ENCODE assay signal across 8 mouse cellular contexts in the genomic region with DNA sequence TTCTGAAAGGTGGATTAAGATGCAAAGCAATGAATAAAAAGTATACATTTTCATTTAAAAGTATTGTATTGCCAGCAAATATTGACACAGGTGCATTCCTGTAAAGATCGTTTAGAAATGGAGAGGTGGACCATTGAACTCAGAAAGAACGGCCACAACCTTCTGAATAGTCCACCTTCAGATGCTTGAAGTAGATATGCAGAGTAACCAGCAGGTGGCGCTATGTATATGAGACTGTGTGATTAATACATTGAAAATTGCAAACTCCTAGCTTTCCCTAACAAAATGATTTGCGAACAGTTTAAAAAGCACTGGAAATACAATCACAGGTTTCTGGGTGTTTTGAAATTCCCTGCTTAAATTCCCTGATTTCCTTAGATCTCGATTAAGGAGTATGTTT.
DNase-seq lines count a peak whose midpoint lies in the region; ATAC-seq lines count a peak whose summit lies in the region.

No protein-coding gene starts in this region.

- H3K9me3 ChIP-seq in liver, embryonic 12.5 days (replicated peaks) = no peaks in the 10 kb centered on the region
- H3K9me3 ChIP-seq in embryonic facial prominence, embryonic 14.5 days (ENCODE audit: control insufficient read depth, low read length) = 0 out of 2 replicates have a peak, but pooled peaks cover 3% of the 10 kb centered on the region
- no peaks in the 10 kb centered on the region for H3K9me3 ChIP-seq in midbrain, embryonic 12.5 days

- H3K36me3 ChIP-seq in liver, embryonic 12.5 days = no peaks in the 10 kb centered on the region
- no peaks in the 10 kb centered on the region for H3K36me3 ChIP-seq in embryonic facial prominence, embryonic 14.5 days (ENCODE audit: control insufficient read depth, insufficient read depth, low read length)
- no peaks in the 10 kb centered on the region for H3K36me3 ChIP-seq in midbrain, embryonic 12.5 days

- no peak overlapping the region for H3K4me2 ChIP-seq in liver, embryonic 12.5 days
- no peak overlapping the region for H3K4me2 ChIP-seq in embryonic facial prominence, embryonic 14.5 days (ENCODE audit: low read depth, low read length)
- H3K4me2 ChIP-seq in midbrain, embryonic 12.5 days (replicated peaks) = no peak overlapping the region

- no peaks in the 10 kb centered on the region for H3K4me1 ChIP-seq in liver, embryonic 12.5 days
- no peaks in the 10 kb centered on the region for H3K4me1 ChIP-seq in embryonic facial prominence, embryonic 14.5 days (ENCODE audit: control insufficient read depth, insufficient read depth, low read length)
- no peaks in the 10 kb centered on the region for H3K4me1 ChIP-seq in midbrain, embryonic 12.5 days

- 14% methylated on average over 5 of the region's 5 CpGs for WGBS in liver, embryonic 12.5 days (ENCODE audit: insufficient replicate concordance)
- 12% methylated on average over 5 of the region's 5 CpGs for WGBS in embryonic facial prominence, embryonic 14.5 days
- 19% methylated on average over 5 of the region's 5 CpGs for WGBS in midbrain, embryonic 12.5 days

- ATAC-seq in liver, embryonic 12.5 days = no peak
- ATAC-seq in embryonic facial prominence, embryonic 14.5 days (ENCODE audit: low read depth) = no peak
- peak; percentile 50 for ATAC-seq in inflammation-experienced regulatory T-cells, adult 6 months
- ATAC-seq in midbrain, embryonic 12.5 days (ENCODE audit: low FRiP score, low read depth) = peak; percentile 87; the same call in 1 of the 2 replicates

- no peak overlapping the region for H3K27ac ChIP-seq in liver, embryonic 12.5 days
- H3K27ac ChIP-seq in embryonic facial prominence, embryonic 14.5 days (replicated peaks; ENCODE audit: low read depth, low read length) = no peak overlapping the region
- H3K27ac ChIP-seq in midbrain, embryonic 12.5 days (replicated peaks) = no peak overlapping the region

- H3K27me3 ChIP-seq in liver, embryonic 12.5 days (replicated peaks) = no peaks in the 10 kb centered on the region
- no peaks in the 10 kb centered on the region for H3K27me3 ChIP-seq in embryonic facial prominence, embryonic 14.5 days (replicated peaks; ENCODE audit: control insufficient read depth, insufficient read depth, low read length)
- no peaks in the 10 kb centered on the region for H3K27me3 ChIP-seq in midbrain, embryonic 12.5 days

- DNase-seq in liver = peak; percentile 24
- peak; percentile 9 for DNase-seq in adrenal gland, adult 2 months
- DNase-seq in embryonic facial prominence, embryonic 14.5 days (ENCODE audit: low spot score) = peak; percentile 86
- peak; percentile 9 to 29 for DNase-seq in layer of hippocampus, postnatal 36 days
- DNase-seq in telencephalon, adult 2 months (ENCODE audit: low read depth, low spot score) = peak; percentile 32

- H3K4me3 ChIP-seq in liver, embryonic 12.5 days = no peak overlapping the region
- H3K4me3 ChIP-seq in embryonic facial prominence, embryonic 14.5 days (ENCODE audit: low read depth, low read length) = no peak overlapping the region
- no peak overlapping the region for H3K4me3 ChIP-seq in midbrain, embryonic 12.5 days

- no peak overlapping the region for H3K9ac ChIP-seq in liver, embryonic 12.5 days
- H3K9ac ChIP-seq in embryonic facial prominence, embryonic 14.5 days (ENCODE audit: low read depth, low read length) = no peak overlapping the region
- H3K9ac ChIP-seq in midbrain, embryonic 12.5 days (replicated peaks) = no peak overlapping the region

Comparison
In these comparisons a context has a peak if more than half of its experiments do, and no peak if none do; other contexts are left out.
1. DNase-seq: peak in every context shown above with its lines; median percentile 86 in embryonic facial prominence, embryonic 14.5 days; 32 in telencephalon, adult 2 months; 24 in liver; 19 in layer of hippocampus, postnatal 36 days; 9 in adrenal gland, adult 2 months.
2. ATAC-seq: peak in inflammation-experienced regulatory T-cells, adult 6 months (single experiment) and midbrain, embryonic 12.5 days (single experiment); none in liver, embryonic 12.5 days (single experiment) and embryonic facial prominence, embryonic 14.5 days (single experiment).